10 mouse cellular contexts compared by ENCODE assay signal in the genomic region with DNA sequence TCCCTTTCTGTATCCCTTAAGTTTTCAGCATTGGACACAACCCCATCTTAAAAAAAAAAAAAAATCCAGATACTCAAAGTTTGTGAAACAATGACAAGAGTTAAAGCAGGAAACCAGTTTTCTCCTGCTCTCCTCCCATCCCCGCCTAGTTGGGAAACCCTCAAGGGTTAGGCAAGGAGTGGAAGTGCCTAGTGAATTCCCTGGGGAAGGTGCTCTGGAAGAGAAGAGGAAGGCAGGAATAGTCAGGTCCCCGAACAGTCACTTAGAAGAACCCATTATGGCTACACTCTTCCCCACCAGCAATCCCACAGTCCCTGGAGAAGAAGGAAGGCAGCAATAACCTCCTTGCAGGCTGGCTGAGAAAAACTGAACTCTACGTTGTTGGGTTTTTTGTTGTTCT. TPM values are rescaled to one million over a fixed set of nuclear protein-coding genes. Genes with fewer than 3 reads are reported as not detected.
DNase-seq lines count a peak whose midpoint lies in the region; ATAC-seq lines count a peak whose summit lies in the region.
"Had no signal": no experiment of that assay in that cellular context is flagged by ENCODE, and none has a peak within 500 bp of the region (broad histone marks: within the 10 kb centered on the region; RNA-seq: fewer than 3 reads in every experiment).

No protein-coding gene starts in this region.

- no peak overlapping the region for H3K27ac ChIP-seq in kidney, embryonic 15.5 days
- H3K27ac ChIP-seq in embryonic facial prominence, embryonic 11.5 days (replicated peaks; ENCODE audit: low read depth, low read length) = no peak overlapping the region
- H3K27ac ChIP-seq in heart, embryonic 14.5 days (replicated peaks in 1 of 2; ENCODE audit: control insufficient read depth in 1 of 2, insufficient read depth in 1 of 2, low read depth in 2 of 2, low read length in 2 of 2) = no peak overlapping the region; a peak in 1 of 4 replicates
- no peak overlapping the region for H3K27ac ChIP-seq in midbrain, embryonic 12.5 days (replicated peaks)
- H3K27ac ChIP-seq: limb, embryonic 15.5 days had no signal

- DNase-seq in kidney, postnatal 4 days = no peak
- DNase-seq in embryonic facial prominence, embryonic 11.5 days (ENCODE audit: low spot score) = no peak
- no peak for DNase-seq in layer of hippocampus, adult 9-10 months (ENCODE audit: low spot score)
- DNase-seq in right cerebral cortex, adult 18-20 months = no peak
- DNase-seq in gastrocnemius, postnatal 10 days = no peak

- H3K9me3 ChIP-seq in kidney, embryonic 15.5 days (replicated peaks) = no peaks in the 10 kb centered on the region
- no peaks in the 10 kb centered on the region for H3K9me3 ChIP-seq in embryonic facial prominence, embryonic 11.5 days (replicated peaks; ENCODE audit: control insufficient read depth, low read length)
- H3K9me3 ChIP-seq in heart, embryonic 14.5 days (ENCODE audit: control insufficient read depth, low read length) = no peaks in the 10 kb centered on the region
- no peaks in the 10 kb centered on the region for H3K9me3 ChIP-seq in midbrain, embryonic 12.5 days
- H3K9me3 ChIP-seq: limb, embryonic 15.5 days had no signal

- 46% methylated on average over 3 of the region's 3 CpGs for WGBS in kidney, embryonic 15.5 days
- WGBS in embryonic facial prominence, embryonic 11.5 days = 56% methylated on average over 3 of the region's 3 CpGs
- WGBS in heart, embryonic 14.5 days = 63% methylated on average over 3 of the region's 3 CpGs
- WGBS in midbrain, embryonic 12.5 days = 73% methylated on average over 3 of the region's 3 CpGs

- no peak for ATAC-seq in kidney, embryonic 15.5 days (replicated peaks; ENCODE audit: low FRiP score)
- no peak for ATAC-seq in embryonic facial prominence, embryonic 11.5 days (replicated peaks; ENCODE audit: insufficient number of reproducible peaks, low FRiP score, low TSS enrichment, low read depth)
- ATAC-seq in heart, embryonic 14.5 days (ENCODE audit: insufficient number of reproducible peaks, insufficient read depth, low FRiP score, low read depth) = no peak
- ATAC-seq in midbrain, embryonic 12.5 days (ENCODE audit: low FRiP score, low read depth) = no peak
- ATAC-seq: Patski had no signal

- 0 out of 2 replicates have a peak, but pooled peaks cover 3% of the 10 kb centered on the region for H3K36me3 ChIP-seq in kidney, embryonic 15.5 days
- H3K36me3 ChIP-seq in embryonic facial prominence, embryonic 11.5 days (replicated peaks; ENCODE audit: control insufficient read depth, insufficient read depth, low read depth, low read length) = no peaks in the 10 kb centered on the region
- no peaks in the 10 kb centered on the region for H3K36me3 ChIP-seq in heart, embryonic 14.5 days (ENCODE audit: control insufficient read depth, insufficient read depth, low read length)
- H3K36me3 ChIP-seq in midbrain, embryonic 12.5 days = no peaks in the 10 kb centered on the region
- H3K36me3 ChIP-seq: limb, embryonic 15.5 days had no signal

- peaks cover 41% of the 10 kb centered on the region for H3K4me1 ChIP-seq in kidney, embryonic 15.5 days
- H3K4me1 ChIP-seq in embryonic facial prominence, embryonic 11.5 days (ENCODE audit: control insufficient read depth, insufficient read depth, low read length) = no peaks in the 10 kb centered on the region
- H3K4me1 ChIP-seq in heart, embryonic 14.5 days (ENCODE audit: control insufficient read depth in 2 of 2, insufficient read depth in 2 of 2, low read length in 2 of 2) = peaks cover 14 to 53% of the 10 kb centered on the region in 2 experiments
- peaks cover 43% of the 10 kb centered on the region for H3K4me1 ChIP-seq in midbrain, embryonic 12.5 days

- H3K4me3 ChIP-seq in kidney, embryonic 15.5 days (replicated peaks) = peak overlapping the region; percentile 21
- peak overlapping the region; percentile 8; the same call in 1 of the 2 replicates for H3K4me3 ChIP-seq in embryonic facial prominence, embryonic 11.5 days (ENCODE audit: low read depth, low read length)
- H3K4me3 ChIP-seq in heart, embryonic 14.5 days (ENCODE audit: control insufficient read depth in 1 of 2, insufficient read depth in 1 of 2, low read depth in 1 of 2, low read length in 2 of 2) = peak overlapping the region; percentile 20 to 21
- peak overlapping the region; percentile 6 for H3K4me3 ChIP-seq in midbrain, embryonic 12.5 days
- H3K4me3 ChIP-seq: limb, embryonic 15.5 days had no signal

- no peak overlapping the region for H3K9ac ChIP-seq in kidney, embryonic 15.5 days
- H3K9ac ChIP-seq in embryonic facial prominence, embryonic 11.5 days (replicated peaks; ENCODE audit: low read length) = no peak overlapping the region; the same call in 1 of the 2 replicates
- H3K9ac ChIP-seq in heart, embryonic 14.5 days (ENCODE audit: low read length) = peak overlapping the region; percentile 44; the same call in 1 of the 2 replicates
- H3K9ac ChIP-seq in midbrain, embryonic 12.5 days (replicated peaks) = no peak overlapping the region
- H3K9ac ChIP-seq: limb, embryonic 15.5 days had no signal

- no peaks in the 10 kb centered on the region for H3K27me3 ChIP-seq in kidney, embryonic 15.5 days
- no peaks in the 10 kb centered on the region for H3K27me3 ChIP-seq in embryonic facial prominence, embryonic 11.5 days (ENCODE audit: control insufficient read depth, insufficient read depth, low read length)
- H3K27me3 ChIP-seq in heart, embryonic 14.5 days (ENCODE audit: control insufficient read depth, insufficient read depth, low read length) = no peaks in the 10 kb centered on the region
- H3K27me3 ChIP-seq in midbrain, embryonic 12.5 days = no peaks in the 10 kb centered on the region
- H3K27me3 ChIP-seq: limb, embryonic 15.5 days; Patski had no signal

- peak overlapping the region; percentile 78 for H3K4me2 ChIP-seq in kidney, embryonic 15.5 days
- H3K4me2 ChIP-seq in embryonic facial prominence, embryonic 11.5 days (ENCODE audit: low read depth, low read length) = peak overlapping the region; percentile 27
- peak overlapping the region; percentile 86 for H3K4me2 ChIP-seq in heart, embryonic 14.5 days (ENCODE audit: low read length)
- peak overlapping the region; percentile 45 for H3K4me2 ChIP-seq in midbrain, embryonic 12.5 days (replicated peaks)
- H3K4me2 ChIP-seq: limb, embryonic 15.5 days had no signal

RNA-seq across cellular contexts. Expression of a gene that starts 2.9 kb away (rescaled TPM):
- 15.5 and 17.4 TPM in 2 replicates for polyA plus RNA-seq in kidney, embryonic 15.5 days (2015; fragmentation: Nextera tagmentation; extraction: Ambion mirVana)
- polyA plus RNA-seq in embryonic facial prominence, embryonic 11.5 days (2014; fragmentation: Nextera tagmentation; extraction: Ambion mirVana) = 21.1 and 22.8 TPM in 2 replicates
- polyA plus RNA-seq in heart, embryonic 14.5 days (2014; fragmentation: Nextera tagmentation; extraction: Ambion mirVana) = 14.6 and 14.9 TPM in 2 replicates
- 25.4 and 26.0 TPM in 2 replicates for polyA plus RNA-seq in midbrain, embryonic 12.5 days (2016; fragmentation: Nextera tagmentation; extraction: Ambion mirVana)
- 1 to 10 TPM; 6.5 to 8.6 TPM for total RNA-seq in gastrocnemius, postnatal 10 days (2021)

RNA-seq across cellular contexts. Expression of a gene that starts 57.3 kb away (rescaled TPM):
- 41.8 and 45.7 TPM in 2 replicates for polyA plus RNA-seq in kidney, embryonic 15.5 days (2015; fragmentation: Nextera tagmentation; extraction: Ambion mirVana)
- polyA plus RNA-seq in embryonic facial prominence, embryonic 11.5 days (2014; fragmentation: Nextera tagmentation; extraction: Ambion mirVana) = 44.4 TPM in 2 replicates
- polyA plus RNA-seq in heart, embryonic 14.5 days (2014; fragmentation: Nextera tagmentation; extraction: Ambion mirVana) = 29.3 and 34.4 TPM in 2 replicates
- 31.0 and 35.6 TPM in 2 replicates for polyA plus RNA-seq in midbrain, embryonic 12.5 days (2016; fragmentation: Nextera tagmentation; extraction: Ambion mirVana)
- 10 to 100 TPM; 14.4 to 16.4 TPM for total RNA-seq in gastrocnemius, postnatal 10 days (2021)

Comparison
In these comparisons a context has a peak if more than half of its experiments do, and no peak if none do; other contexts are left out.
1. H3K4me2 ChIP-seq: peak in every context shown above with its lines; median percentile 86 in heart, embryonic 14.5 days; 78 in kidney, embryonic 15.5 days; 45 in midbrain, embryonic 12.5 days; 27 in embryonic facial prominence, embryonic 11.5 days.